Mouse (Mus musculus): ENCODE measurements at regions not wholly inside any gene's neighbourhood (a gene's known extent, or its start where the extent isn't known, plus 50 kb on each side); places are given as distances from the start of the nearest gene placed in this dataset.
"Not testable (repeated sequence)": the region's sequence is repeated elsewhere in the genome, so short reads cannot be mapped to it uniquely, and the experiment has no call there.

DNA sequence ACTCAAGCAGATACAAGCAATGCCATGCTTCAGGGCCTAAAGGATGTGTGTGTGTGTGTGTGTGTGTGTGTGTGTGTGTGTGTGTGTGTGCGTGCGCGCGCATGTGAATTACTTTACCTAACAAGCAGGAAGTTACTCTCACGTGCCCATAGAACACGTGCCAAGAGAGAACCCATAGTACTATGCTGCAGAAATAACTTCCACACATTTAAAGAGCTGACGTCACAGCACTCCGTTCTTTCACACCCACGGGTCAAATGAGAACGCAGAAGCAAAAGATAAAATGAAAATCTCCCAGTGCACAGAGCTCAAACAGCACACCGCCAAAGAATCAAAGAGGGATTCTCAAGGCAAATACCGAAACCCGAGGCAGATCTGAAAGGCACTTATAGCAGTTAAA lies 195.9 kb downstream of the Unc5cl start:
- DNase-seq (ENCODE audit: low spot score) = no peak

DNA sequence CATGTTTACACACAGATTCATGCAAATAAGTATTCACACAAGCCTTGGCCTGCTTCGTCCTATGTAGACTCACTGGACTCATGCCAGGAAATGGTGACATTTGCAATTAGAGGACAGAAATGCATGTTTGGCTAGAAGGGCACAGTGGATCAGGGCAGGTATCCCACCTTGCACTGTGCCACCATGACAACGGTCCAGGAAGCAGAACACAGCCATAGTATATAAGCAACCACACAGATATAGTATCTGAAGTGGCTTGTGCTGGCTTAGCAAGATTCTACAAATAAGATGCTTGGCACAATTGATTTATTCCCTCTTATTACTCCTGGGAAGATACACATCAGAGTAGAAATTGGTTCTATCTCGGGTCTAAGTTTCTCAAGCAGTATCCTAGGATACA lies 218.0 kb downstream of the Unc5cl start:
- no peak for DNase-seq (ENCODE audit: low spot score)

DNA sequence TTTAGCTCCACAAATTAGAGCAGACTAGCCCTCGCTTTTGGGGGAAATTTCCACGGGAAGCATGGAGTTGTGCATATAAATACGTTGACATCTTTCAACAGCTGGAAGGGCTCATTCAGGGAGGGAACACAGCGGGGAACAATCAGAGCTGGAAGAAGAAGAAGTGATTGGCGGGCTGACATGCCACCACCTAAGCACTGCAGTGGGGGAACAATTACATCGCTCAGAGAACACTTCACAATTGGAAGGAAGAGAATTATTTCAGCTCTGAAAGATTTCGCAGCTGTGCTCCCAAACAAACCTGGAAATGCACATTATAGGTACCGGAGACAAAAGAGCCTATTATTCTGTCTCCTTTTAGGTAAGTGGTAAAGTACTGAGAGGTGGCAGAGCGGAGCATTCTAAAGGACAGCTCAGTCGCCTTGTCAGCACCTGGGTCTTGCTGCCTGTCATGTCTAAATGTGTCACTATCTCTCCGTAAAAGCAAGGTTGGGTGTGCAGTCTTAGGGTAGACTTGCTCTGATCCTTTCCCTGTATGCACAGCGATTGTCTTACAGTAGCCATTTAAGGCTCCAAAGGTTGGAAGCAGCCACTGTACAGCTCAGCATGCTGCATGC lies 223.6 kb downstream of the Unc5cl start:
- DNase-seq (ENCODE audit: low spot score) = no peak

DNA sequence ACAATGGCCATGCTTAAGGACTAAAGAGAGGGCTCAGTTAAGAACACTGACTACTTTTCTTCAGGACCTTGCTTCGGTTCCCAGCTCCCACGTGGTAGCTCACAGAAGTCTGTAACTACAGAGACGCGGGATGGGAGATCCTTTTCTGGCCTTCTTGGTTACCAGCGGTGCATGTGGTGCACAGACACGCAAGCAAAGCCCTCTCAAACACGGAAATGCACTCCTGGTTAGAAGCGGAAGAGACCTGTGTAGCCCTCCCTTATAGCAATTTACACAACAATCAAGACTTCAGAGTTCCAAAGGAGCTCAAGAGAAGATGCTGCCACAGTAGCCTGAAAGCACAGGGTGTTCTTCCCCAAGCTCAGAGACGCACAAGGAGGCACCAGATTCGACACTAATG lies 225.6 kb downstream of the Unc5cl start:
- DNase-seq (ENCODE audit: low spot score) = no peak

DNA sequence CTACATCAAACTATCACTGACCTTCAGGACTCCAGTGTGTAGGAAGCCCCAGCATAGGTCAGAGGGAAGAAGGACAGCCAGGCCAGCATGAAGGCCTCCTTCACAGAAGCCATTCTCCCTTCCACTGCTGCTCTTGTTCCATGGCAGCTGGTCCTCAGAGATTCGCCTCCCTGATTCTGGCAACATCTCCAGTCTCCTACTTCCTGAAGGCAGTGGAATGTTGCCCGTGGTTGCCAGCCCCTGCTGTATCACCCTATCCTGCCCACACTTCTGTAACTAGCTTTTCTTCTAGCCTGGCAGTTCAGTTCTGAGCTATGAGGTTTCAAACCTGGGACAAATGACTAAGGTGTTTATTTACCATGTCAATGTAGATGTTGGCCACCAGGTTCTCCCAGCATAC lies 234.2 kb downstream of the Unc5cl start:
- DNase-seq (ENCODE audit: low spot score) = no peak

DNA sequence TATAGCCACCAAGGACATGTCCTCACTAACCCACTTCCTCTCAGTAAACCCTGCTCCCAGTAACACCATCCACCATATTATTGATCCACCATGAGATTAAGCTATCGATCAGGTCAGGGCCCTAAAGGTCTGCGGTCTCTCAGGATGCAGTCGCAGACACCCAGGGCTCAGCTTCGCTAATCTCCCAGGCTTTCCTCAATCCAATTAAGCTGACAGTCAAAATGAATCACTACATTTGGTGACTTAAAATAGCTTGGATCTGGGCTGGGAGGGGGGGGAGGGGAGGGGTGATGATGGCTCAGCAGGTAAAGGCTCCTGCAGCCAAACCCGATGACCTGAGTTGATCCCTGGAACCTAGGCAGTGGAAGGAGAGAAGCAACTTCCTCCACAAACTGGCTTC lies 233.7 kb upstream of the Lrfn2 start:
- no peak for DNase-seq (ENCODE audit: low spot score)

DNA sequence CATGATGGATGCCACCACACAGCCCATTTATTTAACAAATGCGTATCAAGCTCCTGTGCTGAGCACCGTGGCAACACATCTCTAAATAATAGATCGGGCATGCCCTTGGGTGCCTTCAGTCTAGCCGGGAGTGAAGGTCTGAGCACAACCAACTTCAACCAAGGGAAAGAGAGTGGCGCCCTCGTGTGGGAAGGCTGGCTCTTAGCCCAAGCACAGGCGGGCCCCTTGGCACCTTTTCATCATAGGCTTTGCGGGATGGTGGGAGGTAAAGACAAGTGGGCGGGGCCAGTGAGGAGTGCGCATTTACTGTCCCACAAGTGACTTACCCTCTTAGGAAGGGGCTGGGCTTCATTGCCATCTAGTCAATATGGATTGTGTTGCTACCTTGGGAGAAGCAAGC lies 231.6 kb upstream of the Lrfn2 start:
- no peak for DNase-seq (ENCODE audit: low spot score)

DNA sequence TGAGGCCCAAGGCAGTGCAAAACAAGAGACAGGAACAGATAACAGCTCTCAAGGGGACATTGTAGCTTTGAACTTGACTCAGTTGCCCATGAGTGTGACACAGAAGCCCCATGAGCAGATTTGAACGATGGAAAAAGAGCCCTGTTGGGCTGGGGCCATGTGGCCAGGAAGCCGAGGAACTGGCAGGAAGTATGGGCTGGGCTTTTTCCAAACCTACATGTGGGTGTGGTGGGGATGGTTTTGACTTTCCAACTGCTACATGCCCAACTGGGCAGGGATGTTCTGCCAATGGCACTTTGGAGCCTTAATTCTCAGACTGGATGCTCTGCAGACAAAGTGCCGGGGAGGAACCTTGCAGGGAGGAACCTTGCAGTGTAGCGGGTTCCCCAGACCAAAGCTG lies 211.7 kb upstream of the Lrfn2 start:
- no peak for DNase-seq (ENCODE audit: low spot score)

DNA sequence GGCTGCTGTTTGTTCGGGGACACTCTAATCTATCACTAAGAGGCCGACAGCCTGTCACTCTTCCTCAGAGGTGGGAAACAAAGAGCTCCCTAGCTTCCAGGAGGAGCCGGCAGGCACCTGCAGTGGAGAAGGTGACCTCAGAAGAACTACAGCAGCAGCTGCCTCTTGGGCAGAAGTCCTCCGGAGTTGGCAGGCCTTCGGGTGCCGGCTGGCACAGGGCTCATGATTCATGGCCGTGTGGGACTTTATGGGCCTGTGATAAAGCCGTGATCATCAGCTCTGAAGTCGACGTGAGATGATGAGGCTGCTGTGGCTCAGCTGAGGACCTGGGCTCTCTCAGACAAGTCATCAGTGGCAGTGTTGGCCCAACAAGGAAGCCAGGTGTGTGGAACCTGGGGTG lies 208.9 kb upstream of the Lrfn2 start:
- DNase-seq (ENCODE audit: low spot score) = no peak

DNA sequence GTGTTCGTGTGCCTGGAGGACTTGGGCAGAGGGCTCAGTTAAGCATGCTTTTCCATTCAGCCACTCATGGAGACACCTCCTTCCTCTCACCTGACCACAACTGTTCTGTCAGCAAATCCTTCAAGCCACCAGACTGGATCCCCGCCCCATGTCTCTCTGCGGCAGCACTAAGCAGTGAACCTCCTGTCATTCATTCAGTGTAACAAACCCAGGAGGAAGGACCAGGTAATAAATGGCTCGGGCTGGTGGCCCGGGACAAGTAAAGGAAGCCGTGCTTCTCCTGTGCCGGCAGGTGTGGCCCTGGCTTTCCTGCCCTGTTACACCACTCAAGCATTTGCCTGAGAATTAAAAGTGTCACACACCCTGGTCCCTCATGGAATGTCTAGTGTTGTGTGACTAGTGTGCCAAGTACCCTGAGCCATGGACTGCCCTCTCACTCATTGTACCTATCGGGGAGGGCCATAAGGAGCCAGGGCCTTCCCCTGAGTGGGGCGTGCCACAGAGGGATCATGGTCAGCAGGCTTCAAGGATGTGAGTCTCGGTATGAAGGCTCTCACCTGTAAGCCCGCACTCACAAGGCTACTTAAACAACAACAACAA lies 207.6 kb upstream of the Lrfn2 start:
- DNase-seq (ENCODE audit: low spot score) = no peak

DNA sequence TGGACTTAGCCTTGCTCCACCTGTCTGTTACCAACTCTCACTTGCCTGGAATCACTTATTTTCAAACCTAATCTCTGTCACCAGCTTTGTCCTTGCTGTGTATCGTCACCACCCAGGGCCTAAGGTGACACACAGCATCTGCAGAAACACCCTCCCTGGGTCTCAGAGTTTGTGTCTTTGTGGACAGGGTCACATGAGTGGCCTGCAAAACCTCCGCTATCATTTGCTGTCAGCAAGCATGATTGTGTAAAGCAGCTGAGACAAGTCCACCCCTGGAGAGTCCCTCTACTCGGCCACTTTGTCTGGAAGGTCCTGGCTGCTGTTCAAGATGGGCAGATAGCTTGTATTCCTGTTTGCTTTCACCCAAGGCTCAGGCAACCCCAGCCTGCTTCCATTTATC lies 205.7 kb upstream of the Lrfn2 start:
- DNase-seq (ENCODE audit: low spot score) = no peak

DNA sequence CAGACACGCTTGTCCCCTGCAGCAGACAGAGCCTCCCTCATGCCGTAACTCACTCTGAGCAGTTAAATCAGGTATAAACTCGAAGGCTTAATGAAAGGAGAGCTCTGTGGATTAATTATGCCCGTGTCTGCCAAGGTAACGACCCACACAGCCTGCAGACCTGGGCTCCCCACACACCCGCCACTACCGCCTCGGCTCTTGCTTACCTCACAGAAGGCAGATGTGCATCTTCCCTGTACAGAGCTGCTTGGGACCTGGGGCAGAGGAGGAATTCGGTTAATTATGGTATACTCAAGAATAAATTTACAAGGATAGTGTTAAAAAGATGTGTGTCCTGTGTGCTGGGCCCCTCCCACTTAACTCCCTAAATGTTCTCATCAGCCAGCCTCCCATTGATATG lies 198.4 kb upstream of the Lrfn2 start:
- no peak for DNase-seq (ENCODE audit: low spot score)

DNA sequence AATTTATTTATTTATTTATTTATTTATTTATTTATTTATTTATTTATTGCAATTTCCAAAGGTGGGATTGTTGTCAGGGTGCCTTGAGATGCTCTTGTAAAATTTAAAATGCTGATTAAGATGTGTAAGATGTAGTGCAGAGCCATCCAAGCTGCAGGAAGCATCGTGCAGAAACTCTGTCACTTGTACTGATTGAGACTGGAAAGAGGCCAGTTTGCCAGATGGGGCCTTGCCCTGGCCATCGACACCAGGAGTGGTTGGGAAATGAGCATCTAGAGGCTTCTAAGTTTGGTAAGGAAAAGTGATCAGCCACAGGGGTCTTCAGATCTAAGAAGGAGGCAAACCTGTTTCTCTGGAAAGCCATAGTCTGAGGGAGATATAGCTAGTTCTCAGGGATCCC lies 195.0 kb upstream of the Lrfn2 start:
- not testable (repeated sequence) for DNase-seq (ENCODE audit: low spot score)

DNA sequence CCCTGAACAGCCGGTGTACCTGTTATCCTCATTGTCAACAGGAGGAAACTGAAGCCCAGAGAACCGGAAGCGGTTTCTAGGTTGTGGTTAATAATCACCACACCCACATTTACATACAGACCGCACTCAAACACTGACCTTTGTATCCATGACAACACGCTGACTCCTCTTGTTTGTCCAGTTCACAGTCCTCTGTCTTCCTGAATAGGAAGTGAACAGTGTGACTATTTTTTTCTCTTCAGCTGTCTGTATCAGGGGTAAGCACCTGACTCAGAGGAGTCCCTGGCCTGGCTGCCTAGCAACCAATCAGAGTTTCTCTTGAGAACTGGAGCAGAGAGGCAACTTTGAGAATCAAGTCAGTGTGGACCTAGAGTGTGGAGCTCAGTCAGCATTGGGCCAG lies 193.5 kb upstream of the Lrfn2 start:
- peak; percentile 3 for DNase-seq (ENCODE audit: low spot score)

DNA sequence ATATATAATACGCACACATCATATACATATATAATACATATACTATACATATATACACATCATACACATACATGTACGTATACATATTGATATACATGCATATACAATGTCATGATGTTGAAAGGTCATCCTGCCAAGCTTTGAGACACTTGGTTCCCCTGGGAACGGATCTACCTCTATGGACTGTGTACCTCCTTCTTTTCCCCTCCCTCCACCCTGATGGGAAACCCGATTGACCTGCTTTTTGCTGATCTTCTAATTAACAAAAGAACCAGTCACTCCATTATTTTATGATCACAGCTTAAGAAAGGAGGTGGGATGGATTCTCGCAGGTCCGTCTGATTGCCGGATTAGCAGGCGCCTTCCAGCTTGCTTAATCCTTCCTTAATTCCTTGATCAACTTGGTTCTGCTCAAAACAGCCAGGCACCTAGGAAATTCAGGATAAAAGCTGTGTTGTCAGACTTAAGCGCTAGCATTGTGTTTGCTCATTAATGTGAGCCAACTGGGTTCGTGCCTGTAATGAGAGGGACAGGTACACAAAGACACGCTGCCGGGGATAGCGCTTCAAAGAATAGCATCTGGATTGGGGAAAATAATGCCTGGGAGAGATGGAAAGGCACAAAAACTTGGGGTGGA lies 189.3 kb upstream of the Lrfn2 start:
- DNase-seq (ENCODE audit: low spot score) = no peak

DNA sequence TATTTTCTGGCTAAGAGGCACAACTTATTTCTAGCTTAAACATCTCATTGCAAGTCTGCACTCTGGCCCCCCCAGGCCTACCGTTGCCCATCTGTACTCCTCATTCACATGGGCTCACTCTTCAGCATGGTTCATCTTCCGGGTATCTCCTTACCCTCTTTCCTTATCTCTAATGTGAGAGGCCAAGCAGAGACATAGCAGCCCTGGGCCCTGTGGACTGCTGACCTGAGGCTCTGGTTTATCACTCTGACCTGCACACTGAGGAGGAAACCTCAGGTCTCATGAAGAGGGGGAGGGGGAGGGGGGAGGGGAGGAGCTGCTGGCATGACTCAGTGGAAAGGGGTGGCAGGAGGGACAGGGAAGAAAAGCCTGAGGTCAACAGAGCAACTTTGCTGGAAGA lies 162.1 kb upstream of the Lrfn2 start:
- DNase-seq (ENCODE audit: low spot score) = no peak

DNA sequence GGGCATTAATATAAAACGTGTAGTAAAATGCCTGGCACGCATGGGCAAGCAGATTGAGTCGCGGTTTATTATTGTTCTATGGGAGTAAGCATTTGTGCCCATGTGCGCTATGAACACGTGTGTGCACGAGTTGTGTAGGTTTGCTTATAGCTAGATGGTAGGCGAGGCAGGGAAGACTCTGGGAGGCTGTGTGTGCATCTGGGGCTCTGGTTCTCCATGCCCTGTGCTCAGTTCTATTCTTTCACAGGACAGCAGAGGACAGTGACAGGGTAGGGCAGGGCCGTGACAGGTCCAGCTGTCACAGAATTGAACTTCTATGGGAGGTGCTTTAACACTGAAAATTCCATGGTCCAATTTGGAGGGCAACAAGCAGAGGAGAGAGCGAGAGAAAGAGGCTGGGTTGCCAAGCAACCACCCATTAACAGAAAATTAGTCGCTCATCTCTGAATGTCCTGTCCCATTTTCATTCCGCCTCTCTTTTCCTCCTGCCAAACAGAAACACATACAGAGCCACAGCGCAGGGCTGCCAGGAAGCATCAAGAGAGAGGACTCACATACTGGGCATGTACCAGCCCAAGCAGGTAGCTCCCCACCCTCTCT lies 160.4 kb upstream of the Lrfn2 start:
- DNase-seq (ENCODE audit: low spot score) = no peak

DNA sequence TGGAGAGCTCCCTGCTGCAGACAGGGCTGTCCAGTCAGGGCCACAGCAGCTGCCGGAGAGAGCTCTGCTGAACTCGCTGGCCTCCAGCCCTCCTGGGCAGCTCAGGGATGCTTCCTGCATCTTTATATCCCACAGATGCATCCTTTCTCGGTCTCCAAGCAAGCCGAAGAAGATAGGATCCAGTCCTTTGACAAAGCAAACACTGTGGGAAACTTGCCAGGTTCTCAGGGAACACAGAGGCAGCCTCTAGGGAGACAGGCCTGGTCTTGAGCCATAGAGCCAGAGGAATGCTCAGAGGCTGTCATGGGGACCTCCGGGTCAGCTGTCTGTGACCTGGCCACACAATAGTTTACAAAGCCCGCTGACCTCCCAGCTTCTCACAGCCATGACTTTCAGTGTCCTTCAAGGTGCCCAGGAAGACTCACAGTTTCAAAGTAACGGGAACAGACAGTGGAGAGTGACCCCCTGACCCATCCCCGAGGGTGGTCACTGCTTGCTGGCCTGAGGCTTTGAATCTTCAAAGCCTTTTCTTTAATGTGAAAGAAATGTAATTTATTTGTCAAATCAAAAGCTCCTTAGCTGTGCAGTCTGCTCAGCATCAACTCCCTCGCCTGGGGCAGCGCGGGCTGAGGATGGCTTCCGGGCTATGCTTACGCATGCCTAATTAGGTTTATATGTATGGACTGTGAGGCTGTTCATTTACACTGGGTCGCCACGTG lies 157.8 kb upstream of the Lrfn2 start:
- DNase-seq (ENCODE audit: low spot score) = no peak

DNA sequence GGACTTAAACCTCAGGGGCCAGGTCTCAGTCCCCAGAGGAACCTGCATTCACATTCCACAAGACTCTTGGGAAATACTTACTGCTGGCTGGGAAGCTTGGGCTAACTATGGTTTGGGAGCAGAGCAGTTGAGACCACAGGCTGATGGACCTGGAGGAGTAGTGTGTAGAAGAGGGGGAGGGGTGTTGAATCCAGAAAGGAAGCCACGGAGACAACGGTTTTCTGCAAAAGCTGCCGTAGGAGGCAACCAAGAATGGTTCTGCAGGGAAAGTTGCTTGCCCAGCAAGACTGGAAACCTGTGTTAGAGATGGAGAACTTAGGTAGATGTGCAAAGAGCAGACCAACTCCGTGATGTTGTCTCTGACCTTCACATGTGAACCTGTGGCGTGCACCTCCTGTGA lies 156.7 kb upstream of the Lrfn2 start:
- DNase-seq (ENCODE audit: low spot score) = no peak

DNA sequence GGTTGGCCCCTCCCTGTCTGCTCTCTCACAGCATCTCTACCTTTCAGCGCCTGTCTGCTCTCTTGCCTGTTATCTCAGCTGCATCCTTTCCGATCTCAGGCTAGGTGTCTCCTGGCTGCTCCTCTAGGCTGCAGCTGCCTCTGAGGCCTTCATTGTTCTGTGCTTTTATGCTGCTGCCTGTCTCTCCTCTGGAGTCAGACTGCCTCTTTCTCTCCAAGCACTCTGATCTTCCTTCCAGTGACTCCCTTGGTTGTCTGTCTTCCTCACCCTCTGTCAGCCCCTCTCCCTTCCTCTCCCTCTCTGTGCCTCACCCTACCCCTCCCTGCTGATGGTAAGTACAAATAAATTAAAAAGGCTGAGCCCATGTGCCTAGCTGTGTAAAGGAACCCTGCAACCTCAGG lies 155.7 kb upstream of the Lrfn2 start:
- DNase-seq (ENCODE audit: low spot score) = no peak

DNA sequence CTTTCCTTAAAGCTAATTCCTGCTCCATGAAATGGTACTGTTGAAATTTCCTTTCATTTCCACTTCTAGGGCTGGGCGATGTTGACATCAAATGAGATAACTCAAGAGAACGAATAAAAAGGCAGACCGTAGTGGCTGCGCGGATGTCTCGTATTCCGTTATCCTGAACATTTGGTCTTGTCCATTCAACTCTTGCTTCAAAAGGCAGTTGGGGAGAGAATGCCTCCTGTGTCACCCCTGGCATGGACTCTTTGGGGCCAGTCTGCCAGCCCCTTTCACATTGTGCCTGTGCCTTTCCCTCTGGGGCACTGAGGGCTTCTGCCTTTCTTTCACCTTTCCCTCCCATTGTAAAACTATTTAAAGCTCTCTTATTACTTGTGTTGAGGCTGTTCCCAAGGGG lies 152.0 kb upstream of the Lrfn2 start:
- DNase-seq (ENCODE audit: low spot score) = no peak

DNA sequence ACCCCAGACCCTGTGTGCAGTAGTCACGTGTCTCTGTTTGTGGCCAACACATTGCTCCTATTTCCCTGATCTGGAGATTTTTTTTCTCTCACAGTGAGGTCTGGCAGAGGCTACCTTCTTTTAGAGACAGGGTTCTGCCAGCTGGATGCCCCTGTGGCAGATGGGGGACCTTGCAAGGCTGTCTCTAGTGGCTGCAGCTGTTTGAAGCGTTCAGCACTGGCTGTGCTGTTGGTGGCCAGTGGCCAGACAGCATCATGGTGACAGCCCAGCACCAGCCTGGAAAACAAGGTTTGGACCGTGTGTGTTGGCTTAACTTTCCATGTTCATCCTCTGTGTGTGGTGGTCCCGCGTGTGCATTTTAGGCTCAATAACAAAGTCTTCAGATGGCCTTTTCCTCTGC lies 147.8 kb upstream of the Lrfn2 start:
- no peak for DNase-seq (ENCODE audit: low spot score)

DNA sequence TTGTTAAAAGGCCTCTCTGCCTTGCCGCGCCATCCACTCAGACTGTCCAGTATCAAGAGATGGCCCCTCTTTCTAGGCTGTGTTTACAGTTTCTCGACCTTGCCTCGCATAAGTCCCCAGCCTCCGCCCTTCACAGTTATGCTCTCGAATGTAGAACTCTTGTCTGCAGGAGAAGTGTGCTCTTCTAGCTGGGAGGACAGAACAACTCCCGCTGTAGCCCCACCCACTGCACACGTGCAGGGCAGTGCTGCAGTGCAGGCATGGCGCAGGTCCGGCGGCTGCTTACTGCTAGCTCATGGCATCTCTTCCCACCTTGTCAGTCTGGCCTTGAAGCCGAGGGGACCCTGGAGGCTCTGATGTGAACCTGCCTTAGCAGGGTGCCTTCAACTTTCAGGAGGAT lies 145.7 kb upstream of the Lrfn2 start:
- no peak for DNase-seq (ENCODE audit: low spot score)

All from urinary bladder, postnatal 14 days (tissue).